Mouse (Mus musculus) kidney, postnatal 0 days (tissue): ENCODE data around the gene Stxbp3. TPM values are rescaled to one million over a fixed set of nuclear protein-coding genes. Genes with fewer than 3 reads are reported as not detected.
"Not testable (repeated sequence)": the region's sequence is repeated elsewhere in the genome, so short reads cannot be mapped to it uniquely, and the experiment has no call there.

Experiments
- ATAC-seq: fragments of 200-750 bp; cut with Nextera tagmentation; replicated peaks from 2 replicates; pipeline ENCODE4 v1.8.0; 2017; ENCODE audit warnings: low read depth, moderate number of reproducible peaks, moderate TSS enrichment, moderate library complexity; ENCODE audit not compliant: low FRiP score
- DNase-seq: peaks from one replicate; pipeline ENCODE4 v3.0.0-alpha.2; 2016; ENCODE audit warnings: low spot score
- H3K27ac ChIP-seq: fragments of 300-500 bp; sonication (generic); 2 replicates; pipeline ENCODE4 v1.5.1; 2014; ENCODE audit warnings: mild to moderate bottlenecking
- H3K27me3 ChIP-seq: fragments of 300-500 bp; sonication (generic); 2 replicates; pipeline ENCODE4 v1.6.1; 2014; ENCODE audit warnings: low read length, mixed read lengths; ENCODE audit not compliant: insufficient read depth
- H3K36me3 ChIP-seq: fragments of 300-500 bp; sonication (generic); 2 replicates; pipeline ENCODE4 v1.6.1; 2014; ENCODE audit warnings: low read length, mixed read lengths; ENCODE audit not compliant: insufficient read depth
- H3K4me1 ChIP-seq: fragments of 300-500 bp; sonication (generic); replicated peaks from 2 replicates; pipeline ENCODE4 v1.6.1; 2014; ENCODE audit warnings: antibody characterized with exemption, low read length, mixed read lengths; ENCODE audit not compliant: insufficient read depth
- H3K4me2 ChIP-seq: fragments of 300-500 bp; sonication (generic); 2 replicates; pipeline ENCODE4 v1.6.1; 2014; ENCODE audit warnings: mild to moderate bottlenecking, low read length, moderate library complexity, mixed read lengths
- H3K4me3 ChIP-seq: fragments of 300-500 bp; sonication (generic); replicated peaks from 2 replicates; pipeline ENCODE4 v1.5.1; 2014; ENCODE audit warnings: low read depth, low read length
- H3K9ac ChIP-seq: fragments of 300-500 bp; sonication (generic); 2 replicates; pipeline ENCODE4 v1.6.1; 2014; ENCODE audit warnings: low read depth, low read length
- H3K9me3 ChIP-seq: fragments of 300-500 bp; sonication (generic); replicated peaks from 2 replicates; pipeline ENCODE4 v1.6.1; 2016; ENCODE audit warnings: low read length, inconsistent platforms, mixed read lengths
- CTCF ChIP-seq: IDR thresholded peaks from 2 replicates; pipeline ENCODE4 v1.5.1; 2016; ENCODE audit warnings: antibody characterized with exemption, low read depth, mild to moderate bottlenecking, moderate library complexity
- WGBS: fragments of 180-500 bp; shearing (Covaris S2); extraction: QIAGEN DNeasy Blood & Tissue Kit; methylation state at CpG from one replicate; pipeline ENCODE4 v1.1.7; 2014; 5-methylcytosine and 5-hydroxymethylcytosine counted together
- polyA plus RNA-seq: library from polyadenylated mRNA; unstranded; fragments of >200 nt; fragmentation: Nextera tagmentation; extraction: Ambion mirVana; gene quantifications from 2 replicates; pipeline ENCODE4 v1.2.1, GENCODE M21; 2015

The Stxbp3 gene
- polyA plus RNA-seq, 1 experiment from 2014 or later = 35.5 TPM

GRCm38 (mm10) chr3:108883067-108883466 is 42.7 kb upstream of the Stxbp3 start:
- WGBS = 89% methylated on average over 2 of the region's 2 CpGs

GRCm38 (mm10) chr3:108881873-108882272 is 41.5 kb upstream of the Stxbp3 start:
- H3K4me3 ChIP-seq, ATAC-seq, H3K27me3 ChIP-seq, H3K9me3 ChIP-seq, H3K27ac ChIP-seq, H3K4me2 ChIP-seq, H3K9ac ChIP-seq, H3K4me1 ChIP-seq, H3K36me3 ChIP-seq: not testable (repeated sequence)
- WGBS = 22% methylated on average over 4 of the region's 4 CpGs
- peak; percentile 23 for DNase-seq

More at GRCm38 (mm10) chr3:108883067-108883466, 42.7 kb upstream of the Stxbp3 start:
- ATAC-seq (no peak), DNase-seq (no peak)
- Histone ChIP-seq H3K9ac (no peak overlapping the region), H3K27me3 (no peaks in the 10 kb centered on the region), H3K4me3 (no peak overlapping the region), H3K36me3 (no peaks in the 10 kb centered on the region), H3K9me3 (no peaks in the 10 kb centered on the region), H3K4me2 (no peak overlapping the region), H3K27ac (no peak overlapping the region), H3K4me1 (no peaks in the 10 kb centered on the region; the same call in 1 of the 2 replicates)
- TF ChIP-seq CTCF = no peak

- ATAC-seq (peak; percentile 54; the same call in 1 of the 2 replicates), DNase-seq (peak; percentile 69)
- no peak for TF ChIP-seq CTCF
- WGBS = 36% methylated on average over 28 of the region's 28 CpGs
- Histone ChIP-seq H3K27ac (no peak overlapping the region; the same call in 1 of the 2 replicates), H3K4me1 (no peaks in the 10 kb centered on the region; the same call in 1 of the 2 replicates), H3K27me3 (no peaks in the 10 kb centered on the region), H3K4me3 (no peak overlapping the region), H3K4me2 (peak overlapping the region; percentile 39; the same call in 1 of the 2 replicates), H3K9ac (no peak overlapping the region), H3K36me3 (no peaks in the 10 kb centered on the region), H3K9me3 (no peaks in the 10 kb centered on the region)
Observed at GRCm38 (mm10) chr3:108880544-108881507, 40.5 kb upstream of the Stxbp3 start.

- Histone ChIP-seq H3K9me3 (no peaks in the 10 kb centered on the region), H3K36me3 (no peaks in the 10 kb centered on the region), H3K27me3 (no peaks in the 10 kb centered on the region), H3K9ac (no peak overlapping the region), H3K27ac (no peak overlapping the region), H3K4me3 (no peak overlapping the region), H3K4me1 (no peaks in the 10 kb centered on the region; the same call in 1 of the 2 replicates), H3K4me2 (no peak overlapping the region)
- ATAC-seq = no peak
- no peak for TF ChIP-seq CTCF
- 66% methylated on average over 5 of the region's 5 CpGs for WGBS
- no peak for DNase-seq
Observed at GRCm38 (mm10) chr3:108879836-108880435, 39.6 kb upstream of the Stxbp3 start.

- Histone ChIP-seq H3K27ac (no peak overlapping the region), H3K27me3 (no peaks in the 10 kb centered on the region), H3K4me2 (no peak overlapping the region), H3K9ac (no peak overlapping the region), H3K36me3 (no peaks in the 10 kb centered on the region), H3K9me3 (no peaks in the 10 kb centered on the region), H3K4me3 (no peak overlapping the region), H3K4me1 (no peaks in the 10 kb centered on the region; the same call in 1 of the 2 replicates)
- TF ChIP-seq CTCF = no peak
- DNase-seq (no peak), ATAC-seq (no peak)
- WGBS = 60% methylated on average over 2 of the region's 2 CpGs
Observed at GRCm38 (mm10) chr3:108879129-108879528, 38.8 kb upstream of the Stxbp3 start.

GRCm38 (mm10) chr3:108870631-108871030 is 30.3 kb upstream of the Stxbp3 start:
- DNase-seq (no peak), ATAC-seq (no peak)
- WGBS = 82% methylated on average over 6 of the region's 6 CpGs
- Histone ChIP-seq H3K27ac (no peak overlapping the region), H3K4me2 (no peak overlapping the region), H3K9ac (no peak overlapping the region), H3K4me1 (no peaks in the 10 kb centered on the region), H3K4me3 (no peak overlapping the region), H3K36me3 (no peaks in the 10 kb centered on the region), H3K9me3 (no peaks in the 10 kb centered on the region), H3K27me3 (no peaks in the 10 kb centered on the region)
- TF ChIP-seq CTCF = no peak
